Mouse (Mus musculus) MEL (cell line): ENCODE measurements around the gene Wdfy3.

Experiments
- CTCF ChIP-seq, 3 experiments: IDR thresholded peaks in 2 of 3; conservative IDR thresholded peaks in 1 of 3; 2 replicates each; pipeline ENCODE4 v1.5.1; 2011 to 2012; ENCODE audit warnings: low read length in 3 of 3, low read depth in 2 of 3, mild to moderate bottlenecking in 2 of 3, improper control_type of control experiment in 1 of 3, inconsistent platforms in 1 of 3, mixed read lengths in 1 of 3, moderate library complexity in 1 of 3; ENCODE audit not compliant: control insufficient read depth in 1 of 3, insufficient read depth in 1 of 3, poor library complexity in 1 of 3, severe bottlenecking in 1 of 3
- MAX ChIP-seq: IDR thresholded peaks from 2 replicates; pipeline ENCODE4 v1.6.1; 2011; ENCODE audit warnings: low read length, improper control_type of control experiment
- POLR2A ChIP-seq, 2 experiments: IDR thresholded peaks; 2 replicates each; pipeline ENCODE4 v1.6.1; 2011 to 2012; ENCODE audit warnings: low read length in 2 of 2, mild to moderate bottlenecking in 2 of 2, control low read depth in 1 of 2, improper control_type of control experiment in 1 of 2, low read depth in 1 of 2, moderate library complexity in 1 of 2; ENCODE audit not compliant: control insufficient read depth in 1 of 2, insufficient read depth in 1 of 2, poor library complexity in 1 of 2
- POLR2AphosphoS2 ChIP-seq: IDR thresholded peaks from 2 replicates; pipeline ENCODE4 v1.6.1; 2011; ENCODE audit warnings: low read length, improper control_type of control experiment

DNA sequence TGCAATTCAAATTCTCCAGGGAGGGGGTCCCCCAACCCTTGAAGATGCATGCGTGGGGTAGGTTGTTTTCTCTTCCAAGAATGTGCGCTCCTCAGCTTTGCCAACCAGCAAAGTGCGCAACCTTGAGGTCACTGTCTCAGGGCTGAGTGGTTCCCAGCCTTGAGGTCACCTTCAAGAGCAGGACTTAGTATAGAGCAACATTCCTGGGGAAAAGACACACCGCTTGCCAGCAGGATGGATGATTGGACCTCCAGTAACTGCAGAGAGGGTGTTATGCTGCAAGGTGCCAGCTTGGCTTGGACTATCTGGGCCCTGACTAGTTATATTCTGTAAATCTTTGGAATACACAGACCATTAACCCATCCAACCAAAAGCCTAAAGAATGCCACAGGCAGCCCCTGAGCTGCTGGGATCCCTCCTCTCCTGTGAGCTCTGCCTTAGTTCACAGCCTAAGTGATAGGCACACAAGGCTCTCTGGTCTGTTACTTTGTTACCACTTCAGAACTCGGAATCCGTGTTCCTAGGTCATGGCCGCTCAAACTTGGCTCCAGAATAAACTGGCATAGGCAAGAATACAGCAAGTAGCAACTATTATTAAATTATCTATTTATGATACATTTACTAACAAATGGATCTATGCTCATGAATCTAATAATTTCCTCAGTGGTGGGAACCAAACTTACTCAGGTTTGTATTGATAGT is 76.6 kb downstream of the Wdfy3 start:
- TF ChIP-seq CTCF (IDR thresholded peaks at IDR 0.05 in 2 of 3, conservative IDR thresholded peaks at IDR 0.05 in 1 of 3; ENCODE audit: control insufficient read depth in 1 of 3, insufficient read depth in 1 of 3, low read depth in 2 of 3, low read length in 3 of 3, poor library complexity in 1 of 3, severe bottlenecking in 1 of 3) (no peak), POLR2AphosphoS2 (no peak), MAX (no peak), POLR2A (IDR thresholded peaks at IDR 0.05; ENCODE audit: control insufficient read depth in 1 of 2, insufficient read depth in 1 of 2, low read depth in 1 of 2, low read length in 2 of 2, poor library complexity in 1 of 2) (no peak)
